Mouse (Mus musculus): Measurements from ENCODE around the gene Gas2l1.

GRCm38 (mm10) chr11:5033136-5033535 lies 32.0 kb downstream of the Gas2l1 start:
- no peak for TF ChIP-seq CHD2 (IDR thresholded peaks at IDR 0.05; ENCODE audit: low read depth, low read length)
- no peak for TF ChIP-seq ZC3H11A (IDR thresholded peaks at IDR 0.05; ENCODE audit: borderline replicate concordance, low read depth, low read length)
- TF ChIP-seq MAFK (IDR thresholded peaks at IDR 0.05; ENCODE audit: insufficient read depth, low read depth, low read length) = no peak

All from ES-E14 (cell line).